Mouse (Mus musculus): ENCODE results near the gene Fbxl2.
A peak's percentile ranks its signal among the peaks of the same experiment; 100 is the strongest.
"Not testable (repeated sequence)": the region's sequence is repeated elsewhere in the genome, so short reads cannot be mapped to it uniquely, and the experiment has no call there.

The Fbxl2 gene

DNA sequence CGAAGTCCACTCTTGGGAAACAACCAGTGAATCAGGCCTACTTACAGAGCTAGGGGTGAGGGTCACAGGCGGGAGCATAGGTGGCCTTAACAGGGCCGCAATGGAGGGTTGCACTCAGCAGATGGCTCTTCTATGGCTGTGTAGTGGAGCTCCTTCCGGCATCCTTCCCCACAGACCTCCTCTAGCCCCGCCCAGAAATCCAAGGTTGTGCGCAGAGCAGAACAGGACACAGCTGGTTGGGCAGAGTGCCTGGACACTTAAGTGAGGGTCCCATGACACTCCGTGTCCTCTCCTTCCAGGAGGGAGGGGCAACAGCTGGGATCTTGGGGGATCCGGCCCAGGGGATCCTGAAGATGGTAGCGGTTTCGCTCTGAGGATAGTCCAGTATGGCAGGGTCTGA lies at the start of gene Fbxl2:
Fbxl2 (minus strand) TSS at position 164 of the 400 bp plus-strand sequence.
- peak; percentile 16 for DNase-seq

DNA sequence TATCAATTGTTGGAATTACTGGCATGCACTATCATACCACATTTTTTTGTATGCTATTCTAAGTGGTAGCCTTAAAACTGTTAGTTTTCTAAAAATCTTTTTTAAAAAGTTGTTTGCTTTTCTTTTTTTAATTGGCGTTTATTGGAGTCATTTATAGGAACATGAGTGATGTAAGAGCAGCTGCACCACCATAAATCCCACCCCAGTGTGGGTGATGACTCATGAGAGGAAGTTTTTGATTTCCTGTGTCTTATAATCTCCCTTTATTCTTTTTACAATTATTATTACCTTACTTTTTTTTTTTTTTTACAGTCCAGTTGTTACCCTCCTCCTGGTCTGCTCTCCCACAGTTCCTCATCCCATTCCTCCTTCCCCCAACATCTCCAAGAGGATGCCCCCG lies 48.9 kb upstream of the Fbxl2 start:
- no peak for DNase-seq

DNA sequence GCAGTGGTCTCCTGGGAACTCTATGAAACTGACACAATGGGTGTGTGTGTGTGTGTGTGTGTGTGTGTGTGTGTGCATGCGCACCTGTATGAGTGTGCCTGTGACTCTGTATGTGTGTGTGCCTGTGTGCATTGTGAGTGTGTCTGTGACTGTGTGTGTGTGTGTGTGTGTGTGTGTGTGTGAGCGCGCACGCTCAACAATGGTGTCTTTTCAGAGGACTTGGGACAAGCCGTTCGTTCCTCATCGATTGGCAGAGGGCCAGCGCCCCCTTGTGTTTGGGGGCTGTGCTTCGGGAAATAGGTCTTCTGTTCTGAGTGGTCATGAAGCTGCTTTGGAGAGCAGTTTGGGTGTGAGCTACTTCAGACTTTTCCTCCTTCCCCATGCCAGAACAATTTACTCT lies 46.2 kb upstream of the Fbxl2 start:
- peak; percentile 53 for DNase-seq

DNA sequence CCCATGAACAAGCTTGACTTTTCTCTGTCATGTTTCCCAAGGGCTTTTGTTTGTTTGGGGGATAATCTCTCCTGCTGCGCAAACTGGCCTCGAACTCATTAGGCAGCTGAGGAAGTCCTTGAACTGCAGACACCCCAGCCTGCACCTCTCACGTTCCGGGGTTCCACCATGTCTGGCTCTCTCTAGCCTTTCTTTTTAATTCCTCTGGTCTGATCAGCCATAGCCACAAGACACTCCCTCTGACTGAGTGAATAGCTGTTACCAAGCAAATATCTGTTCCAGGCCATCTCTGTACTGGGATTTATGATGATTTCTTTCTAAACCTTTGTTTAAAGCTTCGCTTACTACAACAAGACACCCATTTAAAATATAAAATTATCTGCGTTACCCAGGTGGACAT lies 42.9 kb upstream of the Fbxl2 start:
- not testable (repeated sequence) for DNase-seq

DNA sequence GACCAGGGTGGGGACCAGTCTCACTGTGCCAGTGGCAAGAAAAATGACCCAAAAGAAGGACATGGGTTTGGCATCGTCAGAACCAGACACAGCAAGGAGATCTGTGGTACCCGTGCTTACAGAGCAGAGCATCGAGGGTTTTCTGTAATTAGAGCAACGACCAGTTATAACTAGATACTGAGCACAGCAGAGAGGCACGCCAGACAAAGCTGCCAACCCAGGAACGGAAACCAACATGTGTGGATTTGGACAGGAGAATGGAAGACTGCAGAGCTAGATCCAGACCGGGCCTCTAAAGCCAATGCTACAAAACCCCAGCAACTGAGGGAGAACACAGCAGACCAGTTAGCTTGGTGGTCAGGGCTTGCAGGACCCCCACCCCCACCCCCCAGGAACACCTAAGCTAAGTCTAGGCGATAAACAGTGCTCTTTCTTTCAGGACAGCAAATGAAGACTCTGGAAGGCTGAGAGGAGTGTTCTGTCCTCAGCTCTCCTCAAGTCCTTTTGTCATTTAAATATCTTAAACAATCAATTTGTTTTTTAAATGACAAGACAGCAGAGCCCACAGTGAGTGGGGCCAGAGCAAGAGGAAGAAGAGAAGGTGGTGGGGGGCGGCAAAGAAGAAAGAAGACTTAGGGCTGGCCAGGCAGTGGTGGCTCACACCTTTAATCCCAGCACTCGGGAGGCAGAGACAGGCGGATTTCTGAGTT lies 41.3 kb upstream of the Fbxl2 start:
- no peak for DNase-seq

DNA sequence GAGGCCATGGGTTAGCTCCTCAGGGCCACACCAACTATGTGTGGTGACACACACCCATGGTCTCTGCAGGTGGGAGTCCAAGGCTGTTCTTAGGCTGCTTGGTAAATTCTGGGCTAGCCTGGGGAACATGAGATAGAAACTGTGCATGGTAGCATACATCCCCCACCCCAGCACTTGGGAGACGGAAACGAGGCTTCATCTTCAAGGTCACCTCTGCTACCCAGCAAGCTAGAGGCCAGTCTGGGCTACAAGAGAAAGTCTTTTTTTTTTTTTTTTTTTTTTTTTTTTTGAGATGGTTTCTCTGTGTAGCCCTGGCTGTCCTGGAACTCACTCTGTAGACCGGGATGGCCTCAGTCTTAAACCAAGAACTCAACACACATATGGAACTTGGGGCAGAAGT lies 40.4 kb upstream of the Fbxl2 start:
- no peak for DNase-seq

DNA sequence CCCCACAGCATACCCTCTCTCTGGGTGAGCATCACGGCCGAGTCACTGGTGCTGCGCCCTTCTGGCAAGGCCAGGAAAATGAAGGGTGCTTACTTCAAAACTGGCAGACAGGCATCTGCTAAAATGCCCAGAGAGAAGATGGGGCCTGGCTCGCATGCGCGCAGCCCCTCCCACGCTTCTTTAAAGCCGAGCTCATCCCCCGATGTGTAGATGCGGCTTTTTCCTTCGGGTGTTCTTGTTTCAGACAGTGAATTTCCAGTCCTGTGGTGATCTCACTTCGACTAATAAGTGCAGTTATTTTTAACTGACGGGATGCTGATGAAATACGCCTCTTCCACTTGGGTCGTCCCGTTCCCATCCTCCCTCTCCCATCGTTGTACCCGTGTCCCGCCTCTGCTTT lies 27.7 kb upstream of the Fbxl2 start:
- DNase-seq: no peak

DNA sequence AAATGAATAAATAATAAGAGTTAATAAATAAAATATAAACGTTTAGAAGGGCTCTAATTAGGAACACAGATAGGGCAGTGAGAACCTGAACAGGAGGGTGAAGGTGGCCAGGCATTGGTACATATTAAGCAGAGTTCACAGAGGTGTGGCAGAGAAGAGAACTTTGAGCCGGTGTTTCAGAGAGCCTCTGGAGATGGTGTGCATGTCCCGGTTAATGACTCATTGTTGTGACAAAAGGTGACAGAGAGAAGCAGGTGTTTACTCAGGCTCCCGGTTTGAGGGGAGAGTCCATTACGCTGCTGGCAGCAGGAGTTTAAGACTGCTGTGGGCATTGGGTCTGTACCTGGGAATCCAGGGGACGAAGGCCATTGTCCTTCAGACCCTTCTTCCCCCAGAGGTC lies 23.4 kb upstream of the Fbxl2 start:
- DNase-seq: no peak

DNA sequence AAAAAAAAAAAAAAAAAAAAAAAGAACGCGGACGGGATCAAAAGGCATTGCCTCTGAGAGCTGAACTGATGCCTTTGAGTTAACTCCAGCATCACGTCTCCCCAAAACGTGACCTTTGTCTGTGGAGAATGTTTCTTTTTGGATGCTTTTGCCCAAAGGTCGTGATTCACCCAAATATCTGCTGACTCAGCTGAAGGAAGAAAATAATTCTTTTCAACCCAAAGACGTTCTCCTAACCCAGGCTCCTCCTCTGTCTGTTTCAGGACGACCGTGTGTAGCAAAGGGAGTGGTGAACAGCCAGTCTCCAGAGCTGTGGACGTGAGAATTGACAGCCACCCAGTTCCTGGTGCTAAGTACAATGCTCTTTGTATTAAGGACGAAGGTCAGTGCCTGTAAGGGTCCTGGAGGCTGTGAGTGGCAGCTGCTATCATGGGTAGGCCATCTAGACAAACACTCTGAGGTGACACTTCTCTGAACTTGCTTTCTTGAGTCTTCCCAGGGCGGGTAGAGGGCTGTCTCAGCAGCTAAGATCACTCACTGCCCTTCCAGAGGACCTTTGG lies 22.6 kb upstream of the Fbxl2 start:
- no peak for DNase-seq

DNA sequence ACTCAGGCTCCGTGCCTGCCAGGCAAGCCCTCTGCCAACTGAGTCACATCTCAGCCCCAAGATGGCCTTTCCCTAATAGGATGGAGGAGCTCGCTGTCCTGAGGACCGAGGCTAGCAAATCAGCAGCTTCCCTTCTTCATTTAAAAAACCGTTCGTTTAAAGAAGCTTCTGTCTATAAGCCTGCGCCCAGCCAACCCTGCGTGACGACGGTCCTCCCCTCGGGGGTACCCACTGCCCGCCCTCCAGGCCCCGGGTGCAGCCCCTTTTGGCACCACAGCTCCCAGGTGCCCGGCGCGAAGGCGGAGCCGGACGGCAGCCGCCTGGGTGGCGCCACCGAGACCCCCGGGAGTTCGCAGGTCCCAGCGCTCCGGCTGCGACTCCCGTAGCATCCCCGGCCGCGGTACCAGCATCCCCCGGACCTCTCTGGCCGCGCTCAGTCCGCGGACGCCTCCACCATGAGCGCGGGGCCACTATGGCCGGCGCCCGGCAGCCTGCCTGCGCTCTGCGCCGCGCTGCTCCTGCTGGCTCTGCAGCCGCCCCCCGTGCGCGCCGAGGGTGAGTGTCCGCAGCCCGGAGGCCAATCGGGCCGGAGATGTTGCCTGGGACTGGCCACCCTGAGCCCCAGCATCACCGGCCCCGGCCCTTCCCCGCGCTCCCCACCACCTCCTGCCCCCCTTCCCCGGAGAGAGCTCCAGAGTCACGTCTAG lies 11.3 kb upstream of the Fbxl2 start, which contains the start of gene Susd5:
Susd5 (plus strand) TSS at position 51 of the 707 bp plus-strand sequence.
- peak; percentile 18 for DNase-seq

DNA sequence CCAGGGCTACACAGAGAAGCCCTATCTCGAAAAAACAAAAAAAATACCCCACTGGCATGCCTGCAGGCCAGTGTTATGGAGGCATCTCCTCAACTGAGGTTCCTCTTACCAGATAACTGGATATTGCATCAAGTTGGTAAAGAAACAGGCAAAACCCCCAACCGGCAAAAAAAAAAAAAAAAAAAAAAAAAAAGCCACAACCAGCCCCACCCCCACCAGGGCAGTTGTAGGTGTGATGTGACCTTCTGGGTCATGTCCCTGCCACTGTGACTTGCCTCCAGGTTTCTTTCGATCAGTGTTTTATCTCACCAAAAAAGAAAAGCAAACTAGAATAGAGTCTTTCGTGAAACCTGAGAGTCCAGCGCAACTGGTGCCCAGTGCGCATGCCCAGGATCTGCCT lies 6.9 kb upstream of the Fbxl2 start:
- DNase-seq: no peak

DNA sequence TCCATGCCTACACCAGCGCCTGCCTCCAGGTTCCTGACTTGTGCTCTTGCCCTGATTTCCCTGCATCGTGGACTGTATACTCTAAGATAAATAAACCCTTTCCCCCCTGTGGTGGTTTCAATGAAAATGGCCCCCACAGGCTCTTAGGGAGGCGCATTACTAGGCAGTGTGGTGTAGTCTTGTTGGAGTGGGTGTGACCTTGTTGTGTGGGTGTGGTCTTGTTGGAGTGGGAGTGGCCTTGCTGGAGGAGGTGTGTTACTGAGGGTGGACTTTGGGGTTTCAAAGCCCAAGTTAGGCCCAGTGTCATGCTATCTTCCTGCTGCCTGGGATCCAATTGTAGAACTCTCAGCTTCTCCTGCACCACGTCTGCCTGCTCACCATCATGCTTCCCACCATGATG lies 6.0 kb upstream of the Fbxl2 start:
- DNase-seq: no peak

DNA sequence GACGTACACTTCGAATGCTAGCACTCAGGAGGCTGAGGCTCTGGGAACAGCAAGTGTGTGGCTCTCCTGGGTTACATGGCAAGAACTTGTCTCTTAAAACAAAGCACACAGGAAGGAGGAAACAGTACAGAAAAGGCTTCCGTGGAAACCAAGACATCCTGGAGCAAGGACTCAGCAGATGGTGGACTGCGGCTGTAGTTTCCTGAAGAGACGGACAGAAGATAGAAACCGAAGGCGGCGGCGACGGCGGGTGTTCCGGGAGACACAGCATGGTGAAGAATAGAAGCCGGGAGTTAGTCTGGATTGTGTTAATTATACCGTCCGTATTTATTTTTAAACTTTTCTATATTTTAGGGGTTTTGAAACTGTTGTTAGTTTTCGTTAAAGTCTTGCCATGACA lies 4.8 kb upstream of the Fbxl2 start:
- no peak for DNase-seq

DNA sequence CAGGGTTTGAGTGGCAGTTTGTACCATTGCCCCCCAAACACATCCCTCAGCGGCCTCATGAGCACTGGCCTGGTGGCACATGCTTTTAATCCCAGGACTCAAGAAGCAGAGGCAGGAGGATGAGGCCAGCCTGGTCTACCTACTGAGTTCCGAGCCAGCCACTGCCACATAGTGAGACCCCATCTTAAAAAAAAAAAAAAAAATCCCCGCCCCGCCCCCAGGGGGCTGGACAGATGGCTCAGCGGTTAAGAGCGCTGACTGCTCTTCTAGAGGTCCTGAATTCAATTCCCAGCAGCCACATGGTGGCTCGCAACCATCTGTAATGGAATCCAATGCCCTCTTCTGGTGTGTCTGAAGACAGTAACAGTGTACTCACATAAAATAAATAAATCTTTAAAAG lies 4.1 kb upstream of the Fbxl2 start:
- no peak for DNase-seq

DNA sequence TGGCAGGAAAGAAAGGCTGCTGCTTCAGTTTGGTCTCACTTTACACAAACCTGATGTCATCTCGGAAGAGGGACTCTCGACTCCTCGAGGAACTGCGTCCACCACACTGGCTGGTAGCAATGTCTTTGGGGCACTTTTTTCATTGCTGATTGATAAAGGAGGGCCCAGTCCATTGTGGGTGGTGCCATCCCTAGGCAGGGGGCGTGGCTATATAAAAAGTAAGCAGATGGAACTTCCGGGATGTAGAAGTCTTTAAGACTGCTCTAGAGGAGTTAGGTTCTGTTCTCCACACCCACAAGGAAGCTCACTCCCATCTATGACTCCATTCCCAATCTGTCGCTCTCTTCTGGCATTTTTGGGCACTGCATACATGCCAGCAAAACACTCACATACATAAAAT lies 685 bp upstream of the Fbxl2 start:
- DNase-seq: no peak

DNA sequence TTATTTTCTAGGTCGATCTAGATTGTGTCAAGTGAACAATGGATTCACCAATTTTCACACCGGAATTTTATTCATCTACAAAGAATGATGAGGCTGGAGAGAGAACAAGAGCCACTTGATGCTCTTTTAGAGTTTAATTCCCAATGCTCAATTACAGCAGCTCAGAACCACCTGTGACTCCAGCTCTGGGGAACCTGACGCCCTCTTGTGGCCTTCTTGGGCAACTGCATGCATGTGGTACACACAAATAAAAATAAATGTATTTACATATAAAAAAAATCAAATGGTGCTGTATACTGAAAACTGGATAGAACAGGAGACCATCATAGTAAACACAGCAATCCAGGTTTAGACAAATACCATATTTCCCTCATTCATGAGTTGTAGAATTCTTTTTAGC lies 1.5 kb downstream of the Fbxl2 start:
- peak; percentile 23 for DNase-seq

DNA sequence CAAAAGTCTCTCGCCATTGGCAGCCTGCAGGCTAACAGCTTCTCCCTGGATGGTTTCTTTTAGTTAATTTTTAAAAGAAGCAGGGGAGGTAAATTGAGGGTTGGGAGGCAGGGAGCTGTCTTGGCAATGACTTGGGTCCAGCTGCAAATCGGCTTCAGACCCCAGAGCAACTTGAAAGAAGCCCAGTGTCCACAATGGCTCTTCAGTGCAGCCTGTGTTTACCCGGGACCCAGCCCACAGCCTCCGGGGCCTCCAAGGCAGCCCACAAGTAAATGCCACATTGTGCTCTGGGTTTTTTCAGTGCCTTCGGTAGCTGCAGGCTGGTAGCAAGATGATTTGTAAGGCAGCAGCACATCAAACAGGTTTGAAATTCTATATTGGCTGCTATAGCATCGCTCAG lies 3.5 kb downstream of the Fbxl2 start:
- no peak for DNase-seq

DNA sequence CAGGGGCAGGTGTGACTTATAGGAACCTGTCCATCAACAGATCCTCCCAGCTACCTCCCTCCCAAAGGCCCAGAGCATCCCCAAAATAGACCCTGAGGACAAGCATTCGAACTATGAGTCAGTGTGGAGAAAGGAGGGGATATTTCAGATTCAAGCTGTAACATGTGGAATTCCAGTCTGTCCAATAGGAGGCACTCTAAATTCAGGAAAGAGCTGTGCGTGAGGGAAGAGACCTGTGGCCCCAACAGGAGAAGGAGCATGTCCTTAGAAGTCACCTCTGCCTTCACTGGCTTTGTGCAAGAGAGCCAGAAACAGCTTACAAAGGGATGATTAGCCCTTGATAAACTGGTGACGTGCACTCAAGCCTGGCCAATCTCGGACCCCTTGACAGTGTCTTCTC lies 5.0 kb downstream of the Fbxl2 start:
- DNase-seq: no peak

DNA sequence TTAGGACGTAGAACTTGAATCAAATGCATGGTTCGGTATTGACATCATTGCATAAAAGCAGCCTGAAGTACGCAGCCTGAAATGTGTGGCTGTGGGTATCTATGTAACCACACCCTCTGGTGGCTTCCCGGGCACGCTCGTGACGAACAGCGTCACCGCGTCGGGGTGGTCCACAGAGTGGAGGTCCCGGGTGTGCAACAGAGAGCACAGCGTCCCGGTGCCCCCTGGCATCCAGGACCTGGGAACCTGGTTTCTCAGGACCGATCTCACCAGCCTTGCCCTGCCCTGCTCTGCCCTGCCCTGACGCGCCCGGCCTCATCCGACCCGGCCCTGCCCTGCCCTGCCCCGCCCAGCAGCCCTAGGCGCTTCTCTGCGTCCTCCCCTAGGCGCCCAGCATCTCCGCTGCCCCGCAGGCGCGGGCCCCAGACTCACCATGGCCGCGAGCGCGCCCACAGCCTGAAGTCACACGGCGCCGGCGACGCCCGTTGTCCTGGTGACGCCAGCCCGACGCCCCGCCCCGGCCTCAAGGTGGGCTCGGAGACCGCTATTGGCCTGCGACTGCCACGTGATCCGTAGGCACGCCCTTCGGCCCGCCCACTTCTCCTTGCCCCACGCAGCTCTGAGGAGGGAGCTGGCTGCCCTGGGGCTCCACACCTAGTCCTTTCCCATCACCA lies 19.6 kb downstream of the Fbxl2 start:
- DNase-seq: peak; percentile 83

DNA sequence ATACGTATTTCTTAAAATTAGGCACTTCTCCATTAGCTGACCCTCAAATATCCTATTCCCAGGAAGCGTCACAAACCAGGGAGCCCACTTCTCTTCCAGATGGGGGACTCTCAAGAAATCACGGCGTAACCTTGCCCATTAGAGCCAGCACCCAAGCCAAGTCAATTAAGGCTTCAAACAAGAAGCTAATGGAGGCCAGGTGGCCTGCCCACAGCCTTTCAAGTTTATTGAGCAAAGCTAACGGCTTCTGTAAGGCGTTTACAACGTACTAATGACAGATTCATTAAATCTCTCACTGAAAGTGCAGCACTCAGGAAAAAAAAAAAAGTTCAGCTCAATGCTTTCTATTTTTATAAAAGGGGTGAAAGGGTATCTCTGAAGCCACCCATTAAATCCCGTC lies 20.1 kb downstream of the Fbxl2 start:
- DNase-seq: no peak

DNA sequence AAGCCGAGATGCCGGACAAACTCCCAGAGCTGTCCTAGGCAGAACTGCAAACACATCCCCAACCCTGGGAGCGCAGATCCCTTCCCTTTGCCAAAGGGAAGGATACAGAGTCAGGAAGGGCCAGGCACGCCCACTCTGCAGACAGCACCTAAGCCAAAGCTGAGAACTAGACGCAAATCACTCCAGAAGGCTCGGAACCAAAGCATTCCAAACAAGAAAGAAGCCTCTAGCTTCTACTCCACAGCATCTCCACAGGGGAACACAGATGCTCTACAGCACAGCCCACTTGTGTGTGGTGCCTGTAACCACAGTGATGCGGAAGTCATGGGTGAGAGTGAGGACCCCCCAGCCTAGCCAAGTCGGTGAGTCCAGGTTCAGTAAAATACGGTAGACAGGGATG lies 20.8 kb downstream of the Fbxl2 start:
- DNase-seq: no peak

DNA sequence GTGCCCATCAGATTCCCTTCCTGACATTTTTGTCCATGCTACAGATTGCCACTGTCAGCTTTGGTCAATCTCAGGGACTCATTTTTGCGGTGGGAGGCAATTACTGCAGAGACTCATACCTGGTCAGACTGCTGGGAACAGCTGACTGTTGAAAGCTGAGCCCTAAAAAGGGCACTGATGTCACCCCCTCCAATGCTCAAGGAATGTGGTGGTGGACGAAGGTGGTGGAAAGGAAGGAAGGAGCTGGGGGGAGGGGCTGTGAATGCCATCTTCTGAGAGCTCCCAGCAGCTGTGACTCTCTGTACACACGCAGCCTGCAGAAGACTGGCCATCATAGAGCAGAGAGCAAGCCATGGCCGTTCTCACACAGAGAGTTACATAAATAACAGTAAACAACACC lies 23.9 kb downstream of the Fbxl2 start:
- DNase-seq: no peak

DNA sequence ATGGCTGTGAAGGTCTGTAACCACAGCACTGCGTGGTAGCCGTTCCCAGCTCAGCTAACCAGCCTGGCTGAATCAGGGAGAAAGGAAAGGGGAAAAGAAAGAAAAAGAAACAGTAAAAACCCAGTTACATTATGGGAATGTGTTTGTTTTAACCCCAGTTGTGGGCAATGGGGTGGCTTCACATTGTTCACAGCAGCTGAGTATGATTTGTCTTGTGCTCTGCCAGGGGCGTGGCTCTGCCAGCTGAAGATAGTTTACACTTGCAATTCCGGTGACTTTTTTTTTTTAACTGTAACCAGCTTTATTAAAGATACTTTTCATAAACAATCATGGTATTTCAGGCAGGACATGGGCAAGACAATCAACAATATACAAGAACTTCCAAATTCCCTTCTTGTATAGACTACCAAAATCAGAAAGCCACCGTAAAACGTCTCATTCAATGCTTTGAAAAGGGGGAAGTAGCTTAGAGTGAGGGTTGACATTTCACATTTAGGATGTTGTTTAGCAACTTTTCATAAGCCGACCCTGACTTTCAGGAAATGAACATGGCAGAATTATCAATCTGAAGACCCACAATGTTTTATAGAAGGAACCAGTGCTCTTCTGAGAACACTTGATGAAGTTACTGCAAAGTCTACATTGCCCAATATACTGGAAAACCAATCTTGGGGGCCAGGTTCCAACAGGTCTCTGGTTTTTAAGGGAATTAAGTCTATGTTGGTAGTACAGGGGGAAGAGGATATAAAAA lies 26.8 kb downstream of the Fbxl2 start:
- no peak for DNase-seq

Measured in kidney, postnatal 10 days (tissue).